Mouse (Mus musculus): Measurements from ENCODE around the gene Rnft2.

- no peak for TF ChIP-seq POLR2A (IDR thresholded peaks at IDR 0.05; ENCODE audit: insufficient read depth, low read length)
- no peak for TF ChIP-seq CTCF (IDR thresholded peaks at IDR 0.05; ENCODE audit: low read depth, low read length)
- TF ChIP-seq EP300 (IDR thresholded peaks at IDR 0.05; ENCODE audit: insufficient read depth, low read depth, low read length) = no peak
Measured at GRCm38 (mm10) chr5:118276711-118277110, 31.8 kb upstream of the Rnft2 start.

Data from ES-Bruce4 (cell line).